Mouse (Mus musculus): ENCODE measurements around the gene Polk. TPM values are rescaled to one million over a fixed set of nuclear protein-coding genes. Genes with fewer than 3 reads are reported as not detected.
A peak's percentile ranks its signal among the peaks of the same experiment; 100 is the strongest.

Polk gene
- total and polyA plus RNA-seq, 2 experiments from 2014 or later, result 5.3 to 6.2 TPM

DNA sequence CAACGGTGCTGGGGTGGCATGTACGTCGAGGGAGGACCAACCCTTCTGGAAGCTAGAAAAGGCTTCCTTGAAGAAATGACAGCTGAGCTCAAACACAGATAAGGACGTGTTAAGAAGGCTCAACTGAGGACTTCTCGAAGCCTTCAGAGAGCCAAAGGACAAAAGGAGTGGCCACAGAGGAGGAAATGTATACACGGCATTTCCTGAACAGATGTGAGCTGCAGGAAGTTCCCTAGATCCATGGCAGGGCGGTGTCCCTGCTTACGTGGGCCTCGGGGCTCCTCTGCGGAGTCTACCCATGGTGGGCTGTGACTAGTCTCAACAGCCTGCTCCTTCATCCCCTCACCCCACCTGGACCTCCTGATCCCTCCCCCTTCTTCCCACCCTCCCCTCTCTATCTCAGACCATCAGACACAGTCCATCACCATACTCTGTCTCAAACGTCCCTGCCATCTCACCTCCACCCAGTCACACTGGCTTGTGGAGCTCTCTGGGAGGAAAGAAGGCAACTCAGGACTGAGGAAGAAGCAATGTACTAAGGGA is 108.7 kb downstream of the Polk start:
- H3K27ac ChIP-seq (ENCODE audit: low read depth, low read length), result no peak overlapping the region
- H3K36me3 ChIP-seq (ENCODE audit: insufficient read depth, low read length), result no peaks in the 10 kb centered on the region
- 79% methylated on average over 11 of the region's 11 CpGs for WGBS
- no peak overlapping the region for H3K4me2 ChIP-seq (ENCODE audit: low read depth, low read length, poor library complexity, severe bottlenecking)
- H3K9me3 ChIP-seq (ENCODE audit: low read length), result no peaks in the 10 kb centered on the region
- no peak for TF ChIP-seq CTCF (IDR thresholded peaks at IDR 0.05)
- H3K4me3 ChIP-seq (ENCODE audit: low read depth, low read length), result no peak overlapping the region
- no peak for ATAC-seq (ENCODE audit: low FRiP score)
- DNase-seq (ENCODE audit: low spot score), result no peak
- H3K4me1 ChIP-seq (ENCODE audit: insufficient read depth, low read length), result no peaks in the 10 kb centered on the region
- no peaks in the 10 kb centered on the region for H3K27me3 ChIP-seq (ENCODE audit: insufficient read depth, low read length)
- no peak overlapping the region for H3K9ac ChIP-seq (replicated peaks; ENCODE audit: low read length, poor library complexity, severe bottlenecking)

DNA sequence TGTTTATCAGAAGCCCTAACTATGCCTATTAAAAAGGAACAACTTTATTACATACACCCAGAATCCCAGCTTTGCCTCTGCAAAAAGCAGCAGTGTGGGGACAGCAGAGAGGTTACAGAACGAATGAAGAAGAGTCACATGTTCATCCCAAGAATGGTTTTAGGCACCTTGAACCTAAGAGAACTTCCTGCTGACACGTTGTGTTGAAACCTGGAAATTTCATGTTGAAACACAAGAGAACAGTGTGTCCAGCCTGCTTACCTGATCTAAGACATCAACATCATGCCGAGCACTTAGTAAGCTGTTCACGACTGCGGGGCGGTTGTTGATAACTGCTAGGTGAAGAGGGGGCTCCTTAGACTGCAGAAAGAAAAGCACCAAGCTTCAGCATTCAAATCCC is 109.3 kb downstream of the Polk start:
- no peak for DNase-seq (ENCODE audit: low spot score)
- no peaks in the 10 kb centered on the region for H3K36me3 ChIP-seq (ENCODE audit: insufficient read depth, low read length)

DNA sequence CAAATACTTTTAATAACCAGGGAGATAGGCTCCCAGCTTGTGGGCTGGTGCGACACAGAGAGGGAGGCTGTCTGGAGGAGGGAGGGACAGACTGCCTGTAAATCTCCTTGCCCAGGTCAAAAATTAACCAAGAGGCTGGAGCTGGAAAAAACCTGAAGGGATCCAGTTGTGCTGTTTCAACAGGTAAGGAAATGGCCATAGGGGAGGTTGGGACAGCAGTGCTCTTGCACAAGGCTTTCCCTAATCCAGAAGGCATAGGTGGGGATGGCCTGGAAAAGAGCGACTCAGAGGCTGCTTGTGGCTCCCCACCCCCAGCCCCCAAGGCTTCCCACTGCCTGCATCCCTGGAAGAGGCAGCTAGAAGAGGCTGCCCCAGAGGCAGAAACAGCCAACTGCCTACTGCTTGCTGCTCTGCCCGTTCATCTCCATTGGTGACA is 110.0 kb downstream of the Polk start:
- Histone ChIP-seq H3K36me3 (ENCODE audit: insufficient read depth, low read length) (no peaks in the 10 kb centered on the region), H3K27me3 (ENCODE audit: insufficient read depth, low read length) (no peaks in the 10 kb centered on the region), H3K4me3 (ENCODE audit: low read depth, low read length) (no peak overlapping the region), H3K9me3 (ENCODE audit: low read length) (no peaks in the 10 kb centered on the region), H3K27ac (ENCODE audit: low read depth, low read length) (no peak overlapping the region), H3K4me1 (ENCODE audit: insufficient read depth, low read length) (no peaks in the 10 kb centered on the region), H3K9ac (replicated peaks; ENCODE audit: low read length, poor library complexity, severe bottlenecking) (no peak overlapping the region), H3K4me2 (ENCODE audit: low read depth, low read length, poor library complexity, severe bottlenecking) (no peak overlapping the region)
- no peak for ATAC-seq (ENCODE audit: low FRiP score)
- DNase-seq (ENCODE audit: low spot score), result no peak
- no peak for TF ChIP-seq CTCF (IDR thresholded peaks at IDR 0.05)
- 64% methylated on average over 3 of the region's 3 CpGs for WGBS

More for the DNA sequence above, 109.3 kb downstream of the Polk start:
- Histone ChIP-seq H3K4me2 (ENCODE audit: low read depth, low read length, poor library complexity, severe bottlenecking) (no peak overlapping the region), H3K27me3 (ENCODE audit: insufficient read depth, low read length) (no peaks in the 10 kb centered on the region), H3K4me3 (ENCODE audit: low read depth, low read length) (no peak overlapping the region), H3K4me1 (ENCODE audit: insufficient read depth, low read length) (no peaks in the 10 kb centered on the region), H3K27ac (ENCODE audit: low read depth, low read length) (no peak overlapping the region), H3K9ac (replicated peaks; ENCODE audit: low read length, poor library complexity, severe bottlenecking) (no peak overlapping the region), H3K9me3 (ENCODE audit: low read length) (no peaks in the 10 kb centered on the region)
- ATAC-seq (ENCODE audit: low FRiP score), result no peak
- no peak for TF ChIP-seq CTCF (IDR thresholded peaks at IDR 0.05)
- 91% methylated on average over 6 of the region's 6 CpGs for WGBS

DNA sequence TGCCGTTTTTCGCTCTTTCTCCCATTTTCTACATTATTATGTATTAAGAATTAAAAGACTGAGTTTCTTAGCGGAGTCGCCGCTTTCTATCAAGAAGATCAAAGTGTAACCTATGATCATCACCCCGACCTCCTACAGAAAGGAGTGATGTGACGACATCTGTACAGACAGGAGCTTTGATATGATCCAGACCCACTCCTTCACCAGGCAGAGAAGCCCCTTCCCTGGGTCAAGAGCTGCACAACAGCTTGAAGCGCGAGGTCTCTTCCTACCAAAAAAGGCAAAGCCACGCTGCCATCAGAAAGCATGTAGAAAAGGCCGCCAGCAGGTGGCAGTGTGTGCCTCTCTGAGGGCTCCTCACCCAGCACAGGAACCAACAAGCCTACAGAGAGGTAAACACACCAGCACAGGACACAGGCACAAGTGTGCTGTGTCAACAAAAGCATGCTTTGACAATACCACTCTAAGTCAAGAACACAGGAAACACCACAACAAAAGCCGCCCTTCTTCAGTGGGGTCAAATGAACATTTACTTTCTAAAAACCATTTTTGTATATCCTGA is 110.7 kb downstream of the Polk start:
- DNase-seq (ENCODE audit: low spot score) (peak; percentile 93), ATAC-seq (ENCODE audit: low FRiP score) (peak; percentile 75)
- Histone ChIP-seq H3K4me3 (ENCODE audit: low read depth, low read length) (no peak overlapping the region), H3K4me1 (ENCODE audit: insufficient read depth, low read length) (no peaks in the 10 kb centered on the region), H3K27ac (ENCODE audit: low read depth, low read length) (no peak overlapping the region), H3K9ac (replicated peaks; ENCODE audit: low read length, poor library complexity, severe bottlenecking) (no peak overlapping the region), H3K4me2 (ENCODE audit: low read depth, low read length, poor library complexity, severe bottlenecking) (no peak overlapping the region), H3K9me3 (ENCODE audit: low read length) (no peaks in the 10 kb centered on the region), H3K36me3 (ENCODE audit: insufficient read depth, low read length) (no peaks in the 10 kb centered on the region), H3K27me3 (ENCODE audit: insufficient read depth, low read length) (no peaks in the 10 kb centered on the region)
- WGBS, result 35% methylated on average over 12 of the region's 12 CpGs
- TF ChIP-seq CTCF (IDR thresholded peaks at IDR 0.05), result peak; percentile 97

Other genes starting within 250 kb of the Polk start
- 24.0 and 27.7 TPM in 2 replicates for gene Poc5, start 154.3 kb downstream of the Polk start, total RNA-seq (2014; rRNA removed)
- 15.7 and 16.3 TPM in 2 replicates for gene Poc5, start 154.3 kb downstream of the Polk start, polyA plus RNA-seq (2015; fragmentation: Nextera tagmentation; extraction: Ambion mirVana)
- 0.22 TPM in 1 of 2 replicates, not detected in the other for gene Ankdd1b, start 71.4 kb downstream of the Polk start, total RNA-seq (2014; rRNA removed)
- gene Ankdd1b, start 71.4 kb downstream of the Polk start, polyA plus RNA-seq (2015; fragmentation: Nextera tagmentation; extraction: Ambion mirVana), result not detected in 2 replicates
- gene Gm17622, start 51.8 kb downstream of the Polk start, total RNA-seq (2014; rRNA removed), result not detected in 2 replicates
- gene Gm17622, start 51.8 kb downstream of the Polk start, polyA plus RNA-seq (2015; fragmentation: Nextera tagmentation; extraction: Ambion mirVana), result not detected in 2 replicates
- gene Col4a3bp, start within 50 bp of the Polk start, total RNA-seq (2014; rRNA removed), result 43.4 and 49.1 TPM in 2 replicates
- 6.3 and 9.6 TPM in 2 replicates for gene Col4a3bp, start within 50 bp of the Polk start, polyA plus RNA-seq (2015; fragmentation: Nextera tagmentation; extraction: Ambion mirVana)
- gene Hmgcr, start 128.4 kb upstream of the Polk start, total RNA-seq (2014; rRNA removed), result 201 and 207 TPM in 2 replicates
- 147 and 152 TPM in 2 replicates for gene Hmgcr, start 128.4 kb upstream of the Polk start, polyA plus RNA-seq (2015; fragmentation: Nextera tagmentation; extraction: Ambion mirVana)
- gene Ankrd31, start 205.7 kb upstream of the Polk start, total RNA-seq (2014; rRNA removed), result 0.05 and 0.09 TPM in 2 replicates
- gene Ankrd31, start 205.7 kb upstream of the Polk start, polyA plus RNA-seq (2015; fragmentation: Nextera tagmentation; extraction: Ambion mirVana), result 0.14 and 0.16 TPM in 2 replicates

All from midbrain, postnatal 0 days (tissue).